Mouse (Mus musculus) forebrain, embryonic 11.5 days (tissue): ENCODE measurements at regions not wholly inside any gene's neighbourhood (a gene's known extent, or its start where the extent isn't known, plus 50 kb on each side); places are given as distances from the start of the nearest gene placed in this dataset.

Experiments
- ATAC-seq: fragments of 200-750 bp; cut with Nextera tagmentation; replicated peaks from 2 replicates; pipeline ENCODE4 v1.8.0; 2017; ENCODE audit warnings: moderate TSS enrichment; ENCODE audit not compliant: low FRiP score
- DNase-seq: peaks from one replicate; pipeline ENCODE4 v3.0.0-alpha.2; 2017; ENCODE audit warnings: low spot score
- H3K27ac ChIP-seq: fragments of 300-500 bp; sonication (generic); 2 replicates; pipeline ENCODE4 v1.5.1; 2014; ENCODE audit warnings: low read depth, low read length
- H3K27me3 ChIP-seq: fragments of 300-500 bp; sonication (generic); 2 replicates; pipeline ENCODE4 v1.6.1; 2014; ENCODE audit warnings: mild to moderate bottlenecking, low read length, mixed read lengths; ENCODE audit not compliant: control insufficient read depth, insufficient read depth
- H3K36me3 ChIP-seq: fragments of 300-500 bp; sonication (generic); 2 replicates; pipeline ENCODE4 v1.6.1; 2014; ENCODE audit warnings: mild to moderate bottlenecking, low read length, moderate library complexity, mixed read lengths; ENCODE audit not compliant: control insufficient read depth, insufficient read depth
- H3K4me1 ChIP-seq: fragments of 300-500 bp; sonication (generic); replicated peaks from 2 replicates; pipeline ENCODE4 v1.6.1; 2014; ENCODE audit warnings: low read length, mixed read lengths; ENCODE audit not compliant: control insufficient read depth, insufficient read depth
- H3K4me2 ChIP-seq: fragments of 300-500 bp; sonication (generic); 2 replicates; pipeline ENCODE4 v1.6.1; 2014; ENCODE audit warnings: low read depth, mild to moderate bottlenecking, low read length, moderate library complexity, mixed read lengths; ENCODE audit not compliant: severe bottlenecking
- H3K4me3 ChIP-seq: fragments of 300-500 bp; sonication (generic); 2 replicates; pipeline ENCODE4 v1.5.1; 2014; ENCODE audit warnings: low read depth, low read length
- H3K9ac ChIP-seq: fragments of 300-500 bp; sonication (generic); 2 replicates; pipeline ENCODE4 v1.6.1; 2014; ENCODE audit warnings: low read length
- H3K9me3 ChIP-seq: fragments of 300-500 bp; sonication (generic); 2 replicates; pipeline ENCODE4 v1.6.1; 2016; ENCODE audit warnings: low read length, mixed read lengths; ENCODE audit not compliant: control insufficient read depth
- WGBS: fragments of 180-500 bp; shearing (Covaris S2); extraction: QIAGEN DNeasy Blood & Tissue Kit; methylation state at CpG from one replicate; pipeline ENCODE4 v1.1.7; 2014; 5-methylcytosine and 5-hydroxymethylcytosine counted together

DNA sequence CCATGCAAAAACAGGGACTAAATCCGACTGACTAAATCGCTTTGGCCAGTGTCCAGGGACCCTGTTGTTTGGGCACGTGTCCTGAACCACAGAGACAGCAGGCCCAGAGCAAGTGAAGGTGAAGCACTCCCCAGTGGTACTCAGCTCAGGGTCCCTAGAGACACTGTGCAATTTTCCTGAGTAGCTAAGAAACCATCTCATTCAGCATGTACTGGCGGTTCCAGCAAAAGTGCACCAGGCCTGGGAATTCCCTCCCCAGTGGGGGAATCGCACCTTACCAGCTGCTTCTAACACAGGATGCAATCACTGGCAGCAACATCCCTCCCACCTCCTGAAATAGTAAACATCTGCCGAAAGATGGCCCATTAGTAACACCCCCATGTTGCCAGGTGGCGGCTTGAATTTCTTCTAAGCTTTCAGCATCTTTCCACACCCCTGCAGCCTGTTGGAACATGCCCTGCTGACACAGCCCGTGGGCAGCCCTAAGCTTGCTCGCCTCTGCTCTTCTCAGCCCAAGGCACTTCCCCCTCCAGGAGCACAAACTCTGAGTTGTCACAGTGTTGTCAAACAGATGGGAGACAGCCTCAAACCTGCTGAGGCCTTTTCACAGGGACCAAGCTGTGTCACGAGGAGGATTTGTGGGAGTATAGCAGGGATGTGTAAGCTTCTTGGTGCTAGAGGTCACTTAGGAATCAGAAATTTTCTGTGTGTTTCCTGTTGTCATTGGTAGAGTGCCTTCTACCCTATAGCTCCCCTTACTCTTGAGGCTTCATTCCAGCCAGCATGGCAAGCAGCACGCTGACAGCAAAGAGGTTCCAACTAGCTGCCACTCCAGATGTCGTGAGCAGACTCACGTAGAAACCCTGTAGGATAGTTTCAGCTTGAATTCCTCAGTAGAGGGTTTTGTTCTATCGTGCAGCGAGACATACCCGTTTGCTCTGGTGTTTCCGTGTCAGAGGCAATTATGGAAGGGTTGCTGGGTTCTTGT is 186.8 kb upstream of the Ntm start:
- no peak for ATAC-seq
- DNase-seq = no peak
- 66% methylated on average over 17 of the region's 17 CpGs for WGBS
- Histone ChIP-seq H3K36me3 (no peaks in the 10 kb centered on the region), H3K4me1 (no peaks in the 10 kb centered on the region), H3K4me2 (no peak overlapping the region), H3K4me3 (no peak overlapping the region), H3K27ac (no peak overlapping the region), H3K27me3 (no peaks in the 10 kb centered on the region), H3K9ac (no peak overlapping the region), H3K9me3 (no peaks in the 10 kb centered on the region)

DNA sequence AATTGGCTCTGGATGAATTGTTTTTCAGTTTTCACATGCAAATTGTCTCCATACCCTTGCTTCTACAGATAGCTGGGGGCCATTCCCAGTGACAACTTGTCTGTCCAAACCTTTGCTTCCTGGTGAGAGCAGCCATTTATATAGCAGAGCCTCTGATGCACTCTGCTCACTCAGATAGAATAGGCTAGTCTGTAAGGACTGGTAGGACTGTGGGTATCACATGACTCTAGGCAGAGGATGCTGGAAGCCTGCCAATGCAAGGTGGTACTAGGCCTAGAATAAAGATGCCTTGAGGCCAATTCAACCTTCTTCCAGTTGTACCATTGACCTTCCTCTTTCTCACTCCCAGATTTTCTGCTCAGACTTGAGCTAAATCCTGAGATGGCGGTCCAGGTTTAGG is 188.2 kb upstream of the Ntm start:
- Histone ChIP-seq H3K27me3 (no peaks in the 10 kb centered on the region), H3K4me1 (no peaks in the 10 kb centered on the region), H3K4me2 (no peak overlapping the region), H3K36me3 (no peaks in the 10 kb centered on the region), H3K27ac (no peak overlapping the region), H3K9me3 (no peaks in the 10 kb centered on the region), H3K9ac (no peak overlapping the region), H3K4me3 (no peak overlapping the region)
- DNase-seq = no peak
- WGBS = 92% methylated on average over 1 of the region's 1 CpGs
- ATAC-seq = no peak

DNA sequence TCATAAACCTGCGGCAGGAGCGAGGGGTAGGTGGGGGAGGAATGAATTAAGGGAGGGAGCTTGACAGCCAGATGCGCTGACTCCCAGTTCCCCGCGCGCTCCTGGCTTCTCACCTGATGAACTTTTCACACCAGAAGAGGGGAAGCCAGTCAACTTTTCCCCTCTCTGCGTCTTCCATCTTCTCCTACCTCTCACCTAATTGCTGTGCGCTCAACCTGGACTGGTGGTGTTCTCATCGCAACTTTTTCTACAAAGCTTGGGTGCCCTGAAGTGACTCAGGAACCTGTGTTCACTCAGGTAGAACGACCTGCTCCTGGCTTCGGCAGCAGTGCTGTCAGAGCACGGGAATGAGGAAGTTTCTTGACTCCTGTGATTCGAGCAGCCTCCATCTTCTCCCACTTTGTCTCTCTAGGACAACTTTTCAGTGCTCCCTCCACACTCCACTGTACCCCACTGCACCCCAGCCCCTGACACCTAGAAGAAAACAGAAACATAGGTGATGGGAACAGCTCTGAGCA is 203.4 kb upstream of the Ntm start:
- 88% methylated on average over 13 of the region's 13 CpGs for WGBS
- ATAC-seq = no peak
- no peak overlapping the region for H3K4me3 ChIP-seq
- H3K9ac ChIP-seq = no peak overlapping the region
- H3K36me3 ChIP-seq = no peaks in the 10 kb centered on the region
- no peaks in the 10 kb centered on the region for H3K4me1 ChIP-seq
- H3K27ac ChIP-seq = no peak overlapping the region
- no peaks in the 10 kb centered on the region for H3K27me3 ChIP-seq
- DNase-seq = no peak
- H3K4me2 ChIP-seq = no peak overlapping the region
- H3K9me3 ChIP-seq = no peaks in the 10 kb centered on the region

DNA sequence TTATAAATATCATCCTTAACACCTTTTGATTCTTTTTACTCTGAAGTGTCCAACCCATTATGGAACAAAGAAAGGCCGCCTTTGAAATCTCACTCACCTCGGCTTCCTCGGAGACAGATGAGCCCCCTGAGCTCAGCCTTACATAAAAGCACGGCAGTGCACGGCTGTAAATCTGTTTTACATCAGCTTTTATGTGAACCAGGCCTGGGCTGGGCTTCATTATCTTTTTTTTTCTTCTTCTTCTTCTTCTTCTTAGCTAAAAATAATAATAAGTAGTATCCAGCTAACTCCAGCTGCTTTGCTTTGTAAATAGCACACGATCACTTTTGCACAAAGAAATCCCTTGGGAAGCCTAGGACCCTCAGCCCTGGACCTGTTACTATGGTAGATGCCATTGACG is 204.3 kb upstream of the Ntm start:
- Histone ChIP-seq H3K4me2 (no peak overlapping the region), H3K4me3 (no peak overlapping the region), H3K4me1 (no peaks in the 10 kb centered on the region), H3K9ac (no peak overlapping the region), H3K27me3 (no peaks in the 10 kb centered on the region), H3K27ac (no peak overlapping the region), H3K36me3 (no peaks in the 10 kb centered on the region), H3K9me3 (no peaks in the 10 kb centered on the region)
- WGBS = 36% methylated on average over 7 of the region's 7 CpGs
- no peak for DNase-seq
- no peak for ATAC-seq

DNA sequence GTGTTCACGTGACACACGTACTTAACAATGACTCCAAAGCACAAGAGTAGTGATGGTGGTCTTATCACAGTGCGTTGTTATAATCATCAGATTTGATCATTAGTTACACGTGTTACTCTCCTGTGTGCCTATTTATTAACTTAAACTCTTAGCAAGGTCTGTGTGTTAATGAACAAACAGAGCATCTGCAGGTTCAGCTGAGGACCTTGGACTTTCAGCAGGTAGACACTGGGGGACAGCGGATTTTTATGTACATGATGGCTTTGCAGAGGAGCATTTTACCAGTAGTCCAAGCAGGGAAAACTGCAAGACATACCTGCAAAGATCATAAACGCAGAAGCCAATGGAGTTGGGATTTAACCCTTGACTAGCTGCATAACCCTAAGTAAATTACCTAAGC is 211.7 kb upstream of the Ntm start:
- no peaks in the 10 kb centered on the region for H3K27me3 ChIP-seq
- DNase-seq (no peak), ATAC-seq (no peak)
- H3K9ac ChIP-seq = no peak overlapping the region
- WGBS = 88% methylated on average over 6 of the region's 6 CpGs
- no peak overlapping the region for H3K27ac ChIP-seq
- no peaks in the 10 kb centered on the region for H3K4me1 ChIP-seq
- H3K9me3 ChIP-seq = no peaks in the 10 kb centered on the region
- H3K36me3 ChIP-seq = no peaks in the 10 kb centered on the region
- no peak overlapping the region for H3K4me3 ChIP-seq
- no peak overlapping the region for H3K4me2 ChIP-seq

DNA sequence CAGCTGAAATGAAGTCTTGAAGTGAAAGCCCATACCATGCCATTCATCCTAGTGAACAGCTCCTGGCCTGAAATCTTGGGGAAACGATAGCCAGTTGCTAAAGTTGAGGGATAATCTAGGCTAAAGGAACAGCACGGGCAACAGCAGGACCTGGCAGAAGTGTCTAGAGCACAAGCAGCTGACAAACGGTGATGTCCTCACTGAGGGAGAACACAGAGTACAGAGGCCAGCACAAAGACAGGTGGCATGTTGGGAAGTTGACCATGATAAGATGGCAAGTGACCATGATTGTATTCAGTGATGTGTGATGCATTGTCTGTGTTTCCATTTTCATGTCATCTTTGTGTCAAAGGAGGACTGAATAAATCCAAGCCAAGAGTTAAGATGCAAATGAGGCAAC is 212.4 kb upstream of the Ntm start:
- Histone ChIP-seq H3K4me3 (no peak overlapping the region), H3K36me3 (no peaks in the 10 kb centered on the region), H3K9me3 (no peaks in the 10 kb centered on the region), H3K4me1 (no peaks in the 10 kb centered on the region), H3K4me2 (no peak overlapping the region), H3K27me3 (no peaks in the 10 kb centered on the region), H3K9ac (no peak overlapping the region), H3K27ac (no peak overlapping the region)
- 86% methylated on average over 3 of the region's 3 CpGs for WGBS
- DNase-seq = no peak
- ATAC-seq = no peak

DNA sequence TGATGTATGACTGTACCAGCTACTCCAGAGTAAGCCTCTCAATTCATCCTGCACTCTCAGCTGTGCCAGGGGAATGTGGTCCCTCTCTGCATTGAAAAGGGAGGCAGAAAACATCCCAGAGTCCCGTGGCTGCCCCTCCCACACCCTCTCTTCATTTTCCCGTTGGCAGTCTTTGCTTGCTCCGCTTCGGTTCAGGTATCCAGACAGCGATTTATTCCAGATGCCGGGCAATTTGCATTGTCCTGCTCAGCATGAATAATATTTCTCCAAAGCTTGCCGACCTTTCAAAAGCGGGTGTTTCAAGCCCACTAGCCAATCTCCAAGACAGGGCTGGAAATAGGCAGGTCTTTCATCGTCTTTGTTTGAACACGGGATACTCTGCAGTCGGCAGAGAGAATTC is 220.5 kb upstream of the Ntm start:
- no peak for ATAC-seq
- no peak overlapping the region for H3K4me3 ChIP-seq
- WGBS = 78% methylated on average over 11 of the region's 11 CpGs
- H3K27ac ChIP-seq = no peak overlapping the region
- H3K9me3 ChIP-seq = no peaks in the 10 kb centered on the region
- no peaks in the 10 kb centered on the region for H3K27me3 ChIP-seq
- H3K4me2 ChIP-seq = no peak overlapping the region
- H3K4me1 ChIP-seq = no peaks in the 10 kb centered on the region
- no peak overlapping the region for H3K9ac ChIP-seq
- DNase-seq = no peak
- H3K36me3 ChIP-seq = no peaks in the 10 kb centered on the region

DNA sequence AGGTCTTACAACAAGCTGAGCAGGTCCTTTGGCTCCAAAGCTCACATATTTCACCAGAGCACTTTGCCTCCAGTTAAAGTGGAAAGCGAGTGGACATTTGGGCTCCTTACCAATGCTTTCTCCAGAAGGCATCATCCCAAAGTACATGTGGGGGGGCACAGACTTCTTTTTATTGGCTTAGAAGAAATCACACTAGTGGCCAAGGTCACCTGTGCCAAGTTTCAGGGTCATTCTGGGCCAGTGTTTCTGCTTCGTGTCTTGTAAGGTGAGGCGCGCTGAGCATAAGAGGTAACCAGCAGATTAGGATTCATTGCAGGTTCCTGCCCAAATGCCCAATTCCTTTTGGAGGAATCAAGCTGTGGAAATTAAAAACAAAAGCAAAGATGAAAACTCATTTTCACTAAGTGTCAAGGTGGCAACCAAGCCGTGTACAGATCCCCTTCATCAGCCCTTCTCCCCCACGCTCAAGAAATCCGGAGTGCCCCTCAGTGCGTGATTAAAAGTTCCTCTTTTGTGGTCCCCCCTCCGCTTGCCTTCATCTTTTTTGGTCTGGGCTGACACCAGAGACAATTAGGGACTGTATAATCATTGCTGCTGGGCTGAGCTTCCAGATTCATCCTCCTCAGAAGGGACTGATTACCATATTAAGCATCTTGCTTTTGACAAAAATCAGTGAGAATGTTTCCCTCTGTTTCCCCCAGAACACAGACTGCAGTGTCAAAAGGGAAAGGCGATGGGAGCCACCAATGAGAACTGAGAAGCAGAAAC is 222.2 kb upstream of the Ntm start:
- DNase-seq (no peak), ATAC-seq (no peak)
- Histone ChIP-seq H3K36me3 (no peaks in the 10 kb centered on the region), H3K27me3 (no peaks in the 10 kb centered on the region), H3K4me2 (no peak overlapping the region), H3K4me1 (no peaks in the 10 kb centered on the region), H3K4me3 (no peak overlapping the region), H3K27ac (no peak overlapping the region), H3K9ac (no peak overlapping the region), H3K9me3 (no peaks in the 10 kb centered on the region; the same call in 1 of the 2 replicates)
- WGBS = 71% methylated on average over 10 of the region's 10 CpGs
